Mouse (Mus musculus) cortical plate, adult 2 months (tissue): ENCODE measurements around the gene a.

Experiments
- CTCF ChIP-seq: fragments of 200-500 bp; IDR thresholded peaks from 2 replicates; pipeline ENCODE4 v1.5.1; 2011; ENCODE audit warnings: mild to moderate bottlenecking, control low read depth, low read length; ENCODE audit not compliant: insufficient read depth; ENCODE audit errors: extremely low read depth
- POLR2A ChIP-seq: fragments of 200-500 bp; IDR thresholded peaks from 2 replicates; pipeline ENCODE4 v1.6.1; 2011; ENCODE audit warnings: mild to moderate bottlenecking, low read length, control low read depth; ENCODE audit not compliant: insufficient read depth; ENCODE audit errors: extremely low read depth

DNA sequence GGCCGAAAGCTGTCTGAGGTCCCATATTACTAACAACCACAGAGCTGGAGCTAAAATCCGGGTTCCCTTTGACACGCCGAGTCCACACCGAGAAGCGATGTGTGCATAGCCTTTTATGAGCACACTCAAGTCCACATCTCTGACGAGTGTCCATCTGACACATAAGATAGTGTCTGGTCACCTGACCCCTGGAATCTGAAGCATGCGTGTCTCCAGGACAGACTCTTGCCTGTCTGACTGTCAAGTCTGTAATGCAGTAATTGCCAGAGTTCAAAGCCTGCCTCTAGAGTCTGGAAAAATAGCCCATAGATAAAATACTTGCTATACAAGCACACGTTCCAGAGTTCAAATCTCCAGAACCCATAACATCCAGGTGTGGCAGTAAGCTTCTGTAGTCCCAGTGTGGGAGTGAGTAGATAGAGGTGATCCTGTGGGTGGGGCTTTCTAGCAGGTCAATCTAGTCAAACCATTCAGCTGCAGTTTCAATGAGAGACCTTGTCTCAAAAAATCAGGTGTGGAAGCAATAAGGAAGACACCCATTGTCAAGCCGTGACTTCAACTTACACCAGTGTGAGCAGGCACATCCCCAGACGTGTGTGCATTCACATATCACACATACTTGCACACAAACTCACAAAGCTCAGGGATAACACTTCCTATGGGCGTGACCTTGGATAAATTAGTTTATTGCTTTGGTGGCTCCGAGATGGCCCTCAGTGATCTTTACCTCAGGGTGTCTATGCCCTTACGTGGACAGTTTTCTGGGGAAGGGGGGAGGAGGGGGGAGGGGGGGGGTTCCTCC lies 309.0 kb downstream of the a start:
- TF ChIP-seq POLR2A: no peak
- TF ChIP-seq CTCF: no peak
